Mouse (Mus musculus) neural tube, embryonic 15.5 days (tissue): ENCODE measurements around the gene Lyzl4. TPM values are rescaled to one million over a fixed set of nuclear protein-coding genes. Genes with fewer than 3 reads are reported as not detected.
"Not testable (repeated sequence)": the region's sequence is repeated elsewhere in the genome, so short reads cannot be mapped to it uniquely, and the experiment has no call there.

Experiments used
- ATAC-seq: fragments of 200-750 bp; cut with Nextera tagmentation; 2 replicates; pipeline ENCODE4 v1.8.0; 2017; ENCODE audit warnings: mild to moderate bottlenecking, moderate TSS enrichment, moderate library complexity; ENCODE audit not compliant: low FRiP score
- H3K27ac ChIP-seq: fragments of 300-500 bp; sonication (generic); replicated peaks from 2 replicates; pipeline ENCODE4 v1.5.1; 2015; ENCODE audit warnings: mild to moderate bottlenecking, inconsistent platforms
- H3K27me3 ChIP-seq: fragments of 300-500 bp; sonication (generic); replicated peaks from 2 replicates; pipeline ENCODE4 v1.6.1; 2015; ENCODE audit warnings: inconsistent platforms
- H3K36me3 ChIP-seq: fragments of 300-500 bp; sonication (generic); 2 replicates; pipeline ENCODE4 v1.6.1; 2015; ENCODE audit warnings: inconsistent platforms
- H3K4me1 ChIP-seq: fragments of 300-500 bp; sonication (generic); 2 replicates; pipeline ENCODE4 v1.6.1; 2015; ENCODE audit warnings: inconsistent platforms
- H3K4me2 ChIP-seq: fragments of 300-500 bp; sonication (generic); 2 replicates; pipeline ENCODE4 v1.6.1; 2015; ENCODE audit warnings: inconsistent platforms, mild to moderate bottlenecking, moderate library complexity
- H3K4me3 ChIP-seq: fragments of 300-500 bp; sonication (generic); replicated peaks from 2 replicates; pipeline ENCODE4 v1.5.1; 2015; ENCODE audit warnings: mild to moderate bottlenecking, inconsistent platforms
- H3K9ac ChIP-seq: fragments of 300-500 bp; sonication (generic); replicated peaks from 2 replicates; pipeline ENCODE4 v1.6.1; 2015; ENCODE audit warnings: mild to moderate bottlenecking, inconsistent platforms
- H3K9me3 ChIP-seq: fragments of 300-500 bp; sonication (generic); replicated peaks from 2 replicates; pipeline ENCODE4 v1.6.1; 2016; ENCODE audit warnings: inconsistent platforms
- WGBS: fragments of 180-500 bp; shearing (Covaris S2); methylation state at CpG from one replicate; pipeline ENCODE4 v1.1.7; 2015; ENCODE audit warnings: mixed read lengths; 5-methylcytosine and 5-hydroxymethylcytosine counted together
- polyA plus RNA-seq: library from polyadenylated mRNA; unstranded; fragments of >200 nt; fragmentation: Nextera tagmentation; extraction: Ambion mirVana; gene quantifications from 2 replicates; pipeline ENCODE4 v1.2.1, GENCODE M21; 2015

Gene Lyzl4
- polyA plus RNA-seq, 1 experiment from 2014 or later = not detected

- ATAC-seq = no peak
- H3K9me3 ChIP-seq = no peaks in the 10 kb centered on the region
- no peak overlapping the region for H3K4me2 ChIP-seq
- H3K27ac ChIP-seq = no peak overlapping the region
- no peaks in the 10 kb centered on the region for H3K27me3 ChIP-seq
- no peaks in the 10 kb centered on the region for H3K36me3 ChIP-seq
- H3K4me3 ChIP-seq = no peak overlapping the region
- no peak overlapping the region for H3K9ac ChIP-seq
- no peaks in the 10 kb centered on the region for H3K4me1 ChIP-seq
- 88% methylated on average over 6 of the region's 6 CpGs for WGBS
These were observed 42.3 kb downstream of the Lyzl4 start for GRCm38 (mm10) chr9:121599551-121599950.

- no peaks in the 10 kb centered on the region for H3K36me3 ChIP-seq
- WGBS = 83% methylated on average over 2 of the region's 2 CpGs
These were observed 43.8 kb downstream of the Lyzl4 start for GRCm38 (mm10) chr9:121598106-121598505.

GRCm38 (mm10) chr9:121594771-121595170, 47.1 kb downstream of the Lyzl4 start:
- no peak overlapping the region for H3K4me3 ChIP-seq
- H3K27me3 ChIP-seq = no peaks in the 10 kb centered on the region
- H3K36me3 ChIP-seq = no peaks in the 10 kb centered on the region
- no peak for ATAC-seq
- no peak overlapping the region for H3K9ac ChIP-seq
- H3K9me3 ChIP-seq = no peaks in the 10 kb centered on the region
- H3K27ac ChIP-seq = no peak overlapping the region
- 75% methylated on average over 4 of the region's 4 CpGs for WGBS
- no peaks in the 10 kb centered on the region for H3K4me1 ChIP-seq
- no peak overlapping the region for H3K4me2 ChIP-seq

More at GRCm38 (mm10) chr9:121598106-121598505, 43.8 kb downstream of the Lyzl4 start:
- ATAC-seq = no peak
- H3K27me3 ChIP-seq = no peaks in the 10 kb centered on the region
- H3K4me2 ChIP-seq = no peak overlapping the region
- no peaks in the 10 kb centered on the region for H3K9me3 ChIP-seq
- H3K27ac ChIP-seq = no peak overlapping the region
- H3K4me1 ChIP-seq = no peaks in the 10 kb centered on the region
- H3K4me3 ChIP-seq = no peak overlapping the region
- no peak overlapping the region for H3K9ac ChIP-seq

GRCm38 (mm10) chr9:121593768-121594167, 48.1 kb downstream of the Lyzl4 start:
- not testable (repeated sequence) for H3K9me3 ChIP-seq, H3K27ac ChIP-seq, H3K4me2 ChIP-seq, H3K4me1 ChIP-seq, H3K4me3 ChIP-seq, H3K27me3 ChIP-seq, H3K9ac ChIP-seq, H3K36me3 ChIP-seq, ATAC-seq
- WGBS = 86% methylated on average over 3 of the region's 3 CpGs

- Histone ChIP-seq H3K9ac (no peak overlapping the region), H3K4me3 (no peak overlapping the region), H3K4me1 (no peaks in the 10 kb centered on the region), H3K9me3 (no peaks in the 10 kb centered on the region), H3K36me3 (no peaks in the 10 kb centered on the region), H3K27me3 (no peaks in the 10 kb centered on the region), H3K27ac (no peak overlapping the region), H3K4me2 (no peak overlapping the region)
- no peak for ATAC-seq
- 70% methylated on average over 13 of the region's 13 CpGs for WGBS
These were observed 48.8 kb downstream of the Lyzl4 start for GRCm38 (mm10) chr9:121592948-121593550.

GRCm38 (mm10) chr9:121589533-121589932, 52.4 kb downstream of the Lyzl4 start:
- H3K9me3 ChIP-seq = no peaks in the 10 kb centered on the region
- H3K27me3 ChIP-seq = no peaks in the 10 kb centered on the region
- H3K36me3 ChIP-seq = no peaks in the 10 kb centered on the region
- H3K9ac ChIP-seq = no peak overlapping the region
- H3K4me2 ChIP-seq = no peak overlapping the region
- WGBS = 58% methylated on average over 2 of the region's 2 CpGs
- no peaks in the 10 kb centered on the region for H3K4me1 ChIP-seq
- no peak for ATAC-seq
- no peak overlapping the region for H3K27ac ChIP-seq
- no peak overlapping the region for H3K4me3 ChIP-seq

GRCm38 (mm10) chr9:121574380-121574779, 67.5 kb downstream of the Lyzl4 start:
- Histone ChIP-seq H3K4me3 (no peak overlapping the region), H3K9ac (no peak overlapping the region), H3K27me3 (no peaks in the 10 kb centered on the region), H3K27ac (no peak overlapping the region), H3K36me3 (no peaks in the 10 kb centered on the region), H3K4me1 (no peaks in the 10 kb centered on the region; the same call in 1 of the 2 replicates), H3K4me2 (no peak overlapping the region), H3K9me3 (no peaks in the 10 kb centered on the region)
- no peak for ATAC-seq
- WGBS = 77% methylated on average over 5 of the region's 5 CpGs

GRCm38 (mm10) chr9:121568451-121568850, 73.4 kb downstream of the Lyzl4 start:
- H3K4me1 ChIP-seq = no peaks in the 10 kb centered on the region
- no peak overlapping the region for H3K4me2 ChIP-seq
- H3K27me3 ChIP-seq = no peaks in the 10 kb centered on the region
- no peak overlapping the region for H3K4me3 ChIP-seq
- no peak for ATAC-seq
- WGBS = 6% methylated on average over 1 of the region's 1 CpGs
- H3K36me3 ChIP-seq = no peaks in the 10 kb centered on the region
- H3K9me3 ChIP-seq = no peaks in the 10 kb centered on the region
- no peak overlapping the region for H3K9ac ChIP-seq
- H3K27ac ChIP-seq = no peak overlapping the region

GRCm38 (mm10) chr9:121566387-121566786, 75.5 kb downstream of the Lyzl4 start:
- H3K27ac ChIP-seq = no peak overlapping the region
- 85% methylated on average over 7 of the region's 7 CpGs for WGBS
- H3K27me3 ChIP-seq = no peaks in the 10 kb centered on the region

GRCm38 (mm10) chr9:121563276-121563675, 78.6 kb downstream of the Lyzl4 start:
- Histone ChIP-seq H3K4me1 (peaks cover under 1% of the 10 kb centered on the region; the same call in 1 of the 2 replicates), H3K9ac (no peak overlapping the region), H3K9me3 (no peaks in the 10 kb centered on the region), H3K27ac (no peak overlapping the region), H3K36me3 (no peaks in the 10 kb centered on the region), H3K27me3 (no peaks in the 10 kb centered on the region), H3K4me2 (no peak overlapping the region), H3K4me3 (no peak overlapping the region)
- 83% methylated on average over 7 of the region's 7 CpGs for WGBS
- ATAC-seq = no peak

More at GRCm38 (mm10) chr9:121566387-121566786, 75.5 kb downstream of the Lyzl4 start:
- Histone ChIP-seq H3K4me2 (no peak overlapping the region), H3K9ac (no peak overlapping the region), H3K9me3 (no peaks in the 10 kb centered on the region), H3K36me3 (no peaks in the 10 kb centered on the region), H3K4me3 (no peak overlapping the region), H3K4me1 (no peaks in the 10 kb centered on the region)
- ATAC-seq = no peak

GRCm38 (mm10) chr9:121560515-121560914, 81.4 kb downstream of the Lyzl4 start:
- H3K9ac ChIP-seq = no peak overlapping the region
- ATAC-seq = no peak
- H3K4me1 ChIP-seq = peaks cover 13% of the 10 kb centered on the region
- no peak overlapping the region for H3K27ac ChIP-seq
- WGBS = 73% methylated on average over 7 of the region's 7 CpGs
- no peaks in the 10 kb centered on the region for H3K27me3 ChIP-seq
- H3K4me2 ChIP-seq = no peak overlapping the region
- no peak overlapping the region for H3K4me3 ChIP-seq
- H3K9me3 ChIP-seq = no peaks in the 10 kb centered on the region
- H3K36me3 ChIP-seq = no peaks in the 10 kb centered on the region

GRCm38 (mm10) chr9:121558167-121558566, 83.7 kb downstream of the Lyzl4 start:
- 76% methylated on average over 6 of the region's 6 CpGs for WGBS
- H3K9ac ChIP-seq = no peak overlapping the region
- no peaks in the 10 kb centered on the region for H3K36me3 ChIP-seq
- no peak overlapping the region for H3K4me3 ChIP-seq
- H3K4me1 ChIP-seq = peaks cover 23% of the 10 kb centered on the region
- no peaks in the 10 kb centered on the region for H3K27me3 ChIP-seq
- ATAC-seq = no peak
- H3K4me2 ChIP-seq = no peak overlapping the region
- no peak overlapping the region for H3K27ac ChIP-seq
- H3K9me3 ChIP-seq = no peaks in the 10 kb centered on the region
